Mouse (Mus musculus): ENCODE measurements around the gene Rnf130. TPM values are rescaled to one million over a fixed set of nuclear protein-coding genes. Genes with fewer than 3 reads are reported as not detected.

The Rnf130 gene
- total and polyA plus RNA-seq, 2 experiments from 2014 or later: 42.3 to 47.6 TPM

- Histone ChIP-seq H3K27ac (ENCODE audit: low read depth) (no peak overlapping the region), H3K36me3 (replicated peaks; ENCODE audit: control insufficient read depth, insufficient read depth, low read length) (no peaks in the 10 kb centered on the region), H3K9ac (replicated peaks; ENCODE audit: low read depth, low read length) (no peak overlapping the region), H3K4me2 (ENCODE audit: low read depth, low read length) (no peak overlapping the region), H3K4me3 (ENCODE audit: low read depth, low read length) (no peak overlapping the region), H3K4me1 (ENCODE audit: control insufficient read depth, insufficient read depth) (peaks cover 17% of the 10 kb centered on the region; the same call in 1 of the 2 replicates), H3K9me3 (replicated peaks; ENCODE audit: control insufficient read depth, low read length) (no peaks in the 10 kb centered on the region), H3K27me3 (ENCODE audit: control insufficient read depth, insufficient read depth, low read length) (no peaks in the 10 kb centered on the region)
- no peak for TF ChIP-seq EP300 (IDR thresholded peaks at IDR 0.05; ENCODE audit: low read depth)
- no peak for TF ChIP-seq CTCF (IDR thresholded peaks at IDR 0.05; ENCODE audit: low read depth)
- WGBS: 62% methylated on average over 1 of the region's 1 CpGs
- DNase-seq (ENCODE audit: low spot score) (no peak), ATAC-seq (ENCODE audit: insufficient read depth, low read depth) (no peak)
These were observed 22.5 kb downstream of the Rnf130 start for GRCm38 (mm10) chr11:50047610-50048009.

GRCm38 (mm10) chr11:50048115-50048514, 23.0 kb downstream of the Rnf130 start:
- Histone ChIP-seq H3K27ac (ENCODE audit: low read depth) (no peak overlapping the region), H3K4me2 (ENCODE audit: low read depth, low read length) (no peak overlapping the region), H3K36me3 (replicated peaks; ENCODE audit: control insufficient read depth, insufficient read depth, low read length) (0 out of 2 replicates have a peak, but pooled peaks cover 5% of the 10 kb centered on the region), H3K4me3 (ENCODE audit: low read depth, low read length) (no peak overlapping the region), H3K4me1 (ENCODE audit: control insufficient read depth, insufficient read depth) (peaks cover 15% of the 10 kb centered on the region; the same call in 1 of the 2 replicates), H3K9ac (replicated peaks; ENCODE audit: low read depth, low read length) (no peak overlapping the region), H3K9me3 (replicated peaks; ENCODE audit: control insufficient read depth, low read length) (no peaks in the 10 kb centered on the region), H3K27me3 (ENCODE audit: control insufficient read depth, insufficient read depth, low read length) (no peaks in the 10 kb centered on the region)
- ATAC-seq (ENCODE audit: insufficient read depth, low read depth) (no peak), DNase-seq (ENCODE audit: low spot score) (no peak)
- 18% methylated on average over 6 of the region's 6 CpGs for WGBS
- TF ChIP-seq EP300 (IDR thresholded peaks at IDR 0.05; ENCODE audit: low read depth): no peak
- no peak for TF ChIP-seq CTCF (IDR thresholded peaks at IDR 0.05; ENCODE audit: low read depth)

GRCm38 (mm10) chr11:50050392-50050791, 25.2 kb downstream of the Rnf130 start:
- 86% methylated on average over 6 of the region's 6 CpGs for WGBS
- peaks cover 15% of the 10 kb centered on the region; the same call in 1 of the 2 replicates for H3K4me1 ChIP-seq (ENCODE audit: control insufficient read depth, insufficient read depth)
- TF ChIP-seq CTCF (IDR thresholded peaks at IDR 0.05; ENCODE audit: low read depth) (no peak), EP300 (IDR thresholded peaks at IDR 0.05; ENCODE audit: low read depth) (no peak)

GRCm38 (mm10) chr11:50057713-50058112, 32.6 kb downstream of the Rnf130 start:
- Histone ChIP-seq H3K4me2 (ENCODE audit: low read depth, low read length) (no peak overlapping the region), H3K27ac (ENCODE audit: low read depth) (no peak overlapping the region), H3K9ac (replicated peaks; ENCODE audit: low read depth, low read length) (no peak overlapping the region), H3K4me3 (ENCODE audit: low read depth, low read length) (no peak overlapping the region), H3K9me3 (replicated peaks; ENCODE audit: control insufficient read depth, low read length) (no peaks in the 10 kb centered on the region), H3K4me1 (ENCODE audit: control insufficient read depth, insufficient read depth) (0 out of 2 replicates have a peak, but pooled peaks cover 3% of the 10 kb centered on the region), H3K36me3 (replicated peaks; ENCODE audit: control insufficient read depth, insufficient read depth, low read length) (peaks cover 7% of the 10 kb centered on the region; the same call in 1 of the 2 replicates), H3K27me3 (ENCODE audit: control insufficient read depth, insufficient read depth, low read length) (no peaks in the 10 kb centered on the region)
- DNase-seq (ENCODE audit: low spot score) (no peak), ATAC-seq (ENCODE audit: insufficient read depth, low read depth) (no peak)
- 72% methylated on average over 2 of the region's 2 CpGs for WGBS
- TF ChIP-seq EP300 (IDR thresholded peaks at IDR 0.05; ENCODE audit: low read depth) (no peak), CTCF (IDR thresholded peaks at IDR 0.05; ENCODE audit: low read depth) (no peak)

More at GRCm38 (mm10) chr11:50050392-50050791, 25.2 kb downstream of the Rnf130 start:
- Histone ChIP-seq H3K36me3 (replicated peaks; ENCODE audit: control insufficient read depth, insufficient read depth, low read length) (0 out of 2 replicates have a peak, but pooled peaks cover 8% of the 10 kb centered on the region), H3K9ac (replicated peaks; ENCODE audit: low read depth, low read length) (no peak overlapping the region), H3K4me3 (ENCODE audit: low read depth, low read length) (no peak overlapping the region), H3K27me3 (ENCODE audit: control insufficient read depth, insufficient read depth, low read length) (no peaks in the 10 kb centered on the region), H3K27ac (ENCODE audit: low read depth) (no peak overlapping the region), H3K9me3 (replicated peaks; ENCODE audit: control insufficient read depth, low read length) (no peaks in the 10 kb centered on the region), H3K4me2 (ENCODE audit: low read depth, low read length) (no peak overlapping the region)
- DNase-seq (ENCODE audit: low spot score) (no peak), ATAC-seq (ENCODE audit: insufficient read depth, low read depth) (no peak)

- no peak overlapping the region for H3K27ac ChIP-seq (ENCODE audit: low read depth)
- no peak for DNase-seq (ENCODE audit: low spot score)
- peaks cover 3% of the 10 kb centered on the region; the same call in 1 of the 2 replicates for H3K36me3 ChIP-seq (replicated peaks; ENCODE audit: control insufficient read depth, insufficient read depth, low read length)
- TF ChIP-seq EP300 (IDR thresholded peaks at IDR 0.05; ENCODE audit: low read depth): no peak
- no peak for TF ChIP-seq CTCF (IDR thresholded peaks at IDR 0.05; ENCODE audit: low read depth)
- H3K9ac ChIP-seq (replicated peaks; ENCODE audit: low read depth, low read length): no peak overlapping the region
- no peak overlapping the region for H3K4me3 ChIP-seq (ENCODE audit: low read depth, low read length)
- no peaks in the 10 kb centered on the region for H3K9me3 ChIP-seq (replicated peaks; ENCODE audit: control insufficient read depth, low read length)
- H3K27me3 ChIP-seq (ENCODE audit: control insufficient read depth, insufficient read depth, low read length): no peaks in the 10 kb centered on the region
- H3K4me1 ChIP-seq (ENCODE audit: control insufficient read depth, insufficient read depth): 0 out of 2 replicates have a peak, but pooled peaks cover 3% of the 10 kb centered on the region
- H3K4me2 ChIP-seq (ENCODE audit: low read depth, low read length): no peak overlapping the region
- no peak for ATAC-seq (ENCODE audit: insufficient read depth, low read depth)
- WGBS: 87% methylated on average over 6 of the region's 6 CpGs
These were observed 33.1 kb downstream of the Rnf130 start for GRCm38 (mm10) chr11:50058277-50058676.

GRCm38 (mm10) chr11:50059045-50059444, 33.9 kb downstream of the Rnf130 start:
- Histone ChIP-seq H3K9me3 (replicated peaks; ENCODE audit: control insufficient read depth, low read length) (no peaks in the 10 kb centered on the region), H3K27me3 (ENCODE audit: control insufficient read depth, insufficient read depth, low read length) (no peaks in the 10 kb centered on the region), H3K4me3 (ENCODE audit: low read depth, low read length) (no peak overlapping the region), H3K27ac (ENCODE audit: low read depth) (no peak overlapping the region), H3K4me2 (ENCODE audit: low read depth, low read length) (no peak overlapping the region), H3K4me1 (ENCODE audit: control insufficient read depth, insufficient read depth) (0 out of 2 replicates have a peak, but pooled peaks cover 3% of the 10 kb centered on the region), H3K36me3 (replicated peaks; ENCODE audit: control insufficient read depth, insufficient read depth, low read length) (no peaks in the 10 kb centered on the region; the same call in 1 of the 2 replicates), H3K9ac (replicated peaks; ENCODE audit: low read depth, low read length) (no peak overlapping the region)
- DNase-seq (ENCODE audit: low spot score) (no peak), ATAC-seq (ENCODE audit: insufficient read depth, low read depth) (no peak)
- TF ChIP-seq CTCF (IDR thresholded peaks at IDR 0.05; ENCODE audit: low read depth) (no peak), EP300 (IDR thresholded peaks at IDR 0.05; ENCODE audit: low read depth) (no peak)
- 79% methylated on average over 6 of the region's 6 CpGs for WGBS
